Mouse (Mus musculus) olfactory bulb, adult 2 months (tissue): Measurements from ENCODE around the gene Slc51b.

Source experiments
- CTCF ChIP-seq: fragments of 200-500 bp; IDR thresholded peaks from 2 replicates; pipeline ENCODE4 v1.5.1; 2012; ENCODE audit warnings: low read depth, mild to moderate bottlenecking, low read length, moderate library complexity; ENCODE audit not compliant: insufficient read depth
- POLR2A ChIP-seq: fragments of 200-500 bp; IDR thresholded peaks from 2 replicates; pipeline ENCODE4 v1.6.1; 2012; ENCODE audit warnings: mild to moderate bottlenecking, low read depth, low read length, moderate library complexity; ENCODE audit not compliant: insufficient read depth

GRCm38 (mm10) chr9:65444692-65445091 lies 21.9 kb upstream of the Slc51b start:
- no peak for TF ChIP-seq CTCF
- no peak for TF ChIP-seq POLR2A
